Mouse (Mus musculus) kidney, adult 18-20 months (tissue): Measurements from ENCODE around the gene Mboat2.

Experiments used
- DNase-seq: peaks from one replicate; pipeline ENCODE4 v3.0.0; 2021

The Mboat2 gene

GRCm38 (mm10) chr12:24866645-24867044, 36.0 kb downstream of the Mboat2 start:
- no peak for DNase-seq

GRCm38 (mm10) chr12:24868694-24869093, 38.0 kb downstream of the Mboat2 start:
- DNase-seq, result no peak

GRCm38 (mm10) chr12:24869231-24869630, 38.6 kb downstream of the Mboat2 start:
- no peak for DNase-seq

GRCm38 (mm10) chr12:24870901-24871300, 40.2 kb downstream of the Mboat2 start:
- no peak for DNase-seq

- DNase-seq, result no peak
Observed at GRCm38 (mm10) chr12:24872264-24872663, 41.6 kb downstream of the Mboat2 start.

GRCm38 (mm10) chr12:24872689-24873088, 42.0 kb downstream of the Mboat2 start:
- no peak for DNase-seq

- DNase-seq, result no peak
Observed at GRCm38 (mm10) chr12:24875908-24876307, 45.2 kb downstream of the Mboat2 start.

- no peak for DNase-seq
Observed at GRCm38 (mm10) chr12:24877231-24877630, 46.6 kb downstream of the Mboat2 start.

GRCm38 (mm10) chr12:24878090-24878489, 47.4 kb downstream of the Mboat2 start:
- no peak for DNase-seq

GRCm38 (mm10) chr12:24878735-24879362, 48.2 kb downstream of the Mboat2 start:
- DNase-seq, result no peak

- DNase-seq, result no peak
Observed at GRCm38 (mm10) chr12:24879613-24880029, 48.9 kb downstream of the Mboat2 start.

GRCm38 (mm10) chr12:24883279-24883678, 52.6 kb downstream of the Mboat2 start:
- no peak for DNase-seq

- no peak for DNase-seq
Observed at GRCm38 (mm10) chr12:24886800-24887199, 56.1 kb downstream of the Mboat2 start.

GRCm38 (mm10) chr12:24889371-24890051, 58.8 kb downstream of the Mboat2 start:
- DNase-seq, result no peak

GRCm38 (mm10) chr12:24890158-24890557, 59.5 kb downstream of the Mboat2 start:
- DNase-seq, result no peak

- DNase-seq, result no peak
Observed at GRCm38 (mm10) chr12:24890684-24891459, 60.2 kb downstream of the Mboat2 start.

- no peak for DNase-seq
Observed at GRCm38 (mm10) chr12:24892536-24892935, 61.9 kb downstream of the Mboat2 start.

- DNase-seq, result peak; percentile 70
Observed at GRCm38 (mm10) chr12:24893777-24894468, 63.2 kb downstream of the Mboat2 start.

GRCm38 (mm10) chr12:24895352-24895751, 64.7 kb downstream of the Mboat2 start:
- no peak for DNase-seq

- no peak for DNase-seq
Observed at GRCm38 (mm10) chr12:24897354-24897753, 66.7 kb downstream of the Mboat2 start.

GRCm38 (mm10) chr12:24898226-24898625, 67.5 kb downstream of the Mboat2 start:
- DNase-seq, result peak; percentile 21

GRCm38 (mm10) chr12:24899636-24900035, 69.0 kb downstream of the Mboat2 start:
- peak; percentile 53 for DNase-seq

GRCm38 (mm10) chr12:24902736-24903135, 72.1 kb downstream of the Mboat2 start:
- DNase-seq, result no peak
